Mouse (Mus musculus) layer of hippocampus, adult 18-20 months (tissue): Measurements from ENCODE around the gene Ston2. TPM values are rescaled to one million over a fixed set of nuclear protein-coding genes. Genes with fewer than 3 reads are reported as not detected.

ENCODE experiments used
- DNase-seq, 2 experiments: peaks; one replicate each; pipeline ENCODE4 v3.0.0; 2022; ENCODE audit warnings: low spot score in 2 of 2
- total RNA-seq, 2 experiments: library from RNA; stranded (reverse); gene quantifications; 2 replicates each; pipeline ENCODE4 v1.2.3; 2021

The Ston2 gene
- total RNA-seq, 2 experiments from 2014 or later = 31.4 to 35.4 TPM

DNA sequence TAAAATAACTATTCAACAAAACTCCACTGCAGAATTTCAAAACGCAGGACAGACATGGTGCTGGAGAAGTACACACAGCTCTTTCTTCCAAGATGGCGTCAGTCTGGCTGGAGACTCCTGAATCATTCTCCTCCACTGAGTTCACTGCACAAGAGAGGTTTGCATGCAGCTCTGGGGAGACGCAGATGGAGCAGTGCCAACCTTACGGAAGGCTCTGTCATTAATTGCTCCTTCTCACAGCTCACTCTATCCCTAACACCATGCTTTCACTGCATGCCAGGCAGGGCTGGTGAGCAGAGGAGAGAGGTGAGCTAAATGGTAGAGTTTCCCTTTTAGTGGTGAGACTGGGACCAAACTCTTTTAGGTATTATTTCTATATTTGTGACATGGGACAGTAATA lies 80.4 kb downstream of the Ston2 start:
- DNase-seq = no peak

DNA sequence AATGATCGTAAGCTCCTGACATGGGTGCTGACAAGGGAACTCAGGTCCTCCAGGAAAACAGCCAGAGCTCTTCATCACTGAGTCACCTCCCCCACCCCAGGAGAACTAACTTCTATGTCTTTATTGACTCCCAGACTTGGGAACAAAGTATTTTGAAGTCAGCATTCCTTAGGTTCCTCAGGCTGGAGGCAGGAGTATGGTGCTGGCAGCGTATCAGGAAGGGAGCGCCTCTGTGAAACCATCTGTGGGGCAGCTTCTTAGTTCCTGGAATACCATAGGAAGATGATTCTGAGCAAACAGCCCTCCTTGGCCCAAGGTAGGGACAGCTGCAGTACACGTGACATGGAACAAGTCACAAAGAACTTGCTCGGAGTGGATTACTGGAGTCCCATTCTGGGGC lies 84.7 kb downstream of the Ston2 start:
- no peak for DNase-seq

DNA sequence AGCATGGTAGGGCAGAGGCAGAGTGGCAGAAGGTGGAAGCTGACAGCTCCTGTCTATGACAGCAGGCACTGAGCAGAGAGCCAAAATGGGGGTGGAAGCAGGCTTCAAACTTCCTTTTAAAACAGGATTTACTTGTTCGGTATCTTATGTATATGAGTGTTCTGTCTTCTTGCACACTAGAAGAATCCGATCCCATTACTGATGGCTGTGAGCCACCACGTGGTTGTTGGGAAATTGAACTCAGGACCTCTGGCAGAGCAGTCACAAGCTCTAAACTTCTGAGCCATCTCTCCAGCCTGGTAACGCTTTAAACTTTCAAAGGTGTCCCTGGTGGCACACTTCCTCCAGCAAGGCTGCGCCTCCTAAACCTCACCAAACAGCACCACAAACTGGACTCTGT lies 85.4 kb downstream of the Ston2 start:
- DNase-seq = peak in 1 of 2 experiments; percentile 45

DNA sequence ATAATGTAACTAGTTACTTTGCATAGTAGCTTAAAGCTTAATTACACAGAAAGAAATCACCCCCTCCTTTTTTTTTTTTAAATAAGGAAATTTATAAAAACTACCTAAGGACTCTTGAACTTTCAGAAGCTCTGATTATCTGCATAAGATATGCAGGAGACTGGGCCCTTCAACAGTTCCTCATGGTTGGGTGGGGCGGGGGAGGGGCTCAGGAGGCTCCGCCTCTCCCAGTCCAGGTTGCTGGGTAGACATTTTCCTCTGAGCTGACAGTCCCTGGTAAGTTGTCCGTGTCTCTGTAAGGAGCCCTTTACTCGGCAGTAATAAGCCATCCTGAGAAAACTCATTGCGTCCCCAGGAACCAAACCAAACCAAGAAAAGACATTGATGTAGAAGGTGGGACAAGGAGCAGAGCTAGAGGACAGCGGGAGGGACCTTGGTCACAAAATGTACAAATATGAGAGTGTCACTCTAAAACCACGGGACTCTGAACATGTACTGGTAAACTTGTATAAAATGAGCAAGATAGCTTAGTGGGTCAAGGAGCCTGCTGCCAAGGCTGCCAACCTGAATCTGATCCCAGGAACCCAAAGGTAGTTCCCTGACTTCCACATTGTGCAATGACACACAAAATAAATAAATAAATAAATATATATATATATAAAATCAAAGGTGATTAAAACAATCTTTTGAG lies 88.6 kb downstream of the Ston2 start:
- no peak for DNase-seq

DNA sequence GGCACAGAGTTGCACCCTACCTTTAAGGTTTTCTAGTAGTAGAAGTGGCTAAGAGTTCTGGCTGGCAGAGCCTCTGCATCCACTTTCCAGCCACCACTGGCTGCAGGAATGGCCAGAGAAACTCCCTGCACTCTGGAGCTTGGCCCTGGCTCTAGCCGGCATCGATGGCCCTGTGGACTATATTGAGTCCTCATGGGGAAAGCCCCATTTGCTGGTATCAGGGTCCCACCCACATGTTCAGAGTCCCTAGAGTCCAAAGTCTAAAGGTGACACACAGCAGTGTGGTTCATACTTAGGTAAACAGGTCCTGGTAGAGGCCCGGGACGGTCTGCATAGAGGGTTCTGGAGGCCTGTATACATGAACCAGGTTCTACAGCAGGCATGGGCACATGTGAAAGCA lies 92.0 kb downstream of the Ston2 start:
- no peak for DNase-seq

DNA sequence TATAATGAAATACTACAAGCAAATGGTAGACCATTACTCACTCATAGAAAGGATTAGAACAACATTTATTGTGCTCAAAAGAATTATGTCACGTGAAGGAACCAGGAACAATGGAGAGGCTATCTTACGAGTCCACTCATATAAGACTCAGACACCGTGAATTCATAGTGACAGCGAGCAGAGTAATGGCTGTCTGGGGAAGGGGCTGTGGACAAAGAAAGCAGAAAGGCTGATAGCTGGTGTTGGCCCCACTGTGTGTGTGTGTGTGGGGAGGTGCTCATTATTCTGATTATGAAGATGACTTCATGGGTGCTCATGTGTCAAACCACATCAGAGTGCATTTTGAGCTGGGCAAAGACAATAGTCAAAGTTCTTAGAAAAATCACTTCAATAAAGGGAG lies 92.4 kb downstream of the Ston2 start:
- DNase-seq = no peak

DNA sequence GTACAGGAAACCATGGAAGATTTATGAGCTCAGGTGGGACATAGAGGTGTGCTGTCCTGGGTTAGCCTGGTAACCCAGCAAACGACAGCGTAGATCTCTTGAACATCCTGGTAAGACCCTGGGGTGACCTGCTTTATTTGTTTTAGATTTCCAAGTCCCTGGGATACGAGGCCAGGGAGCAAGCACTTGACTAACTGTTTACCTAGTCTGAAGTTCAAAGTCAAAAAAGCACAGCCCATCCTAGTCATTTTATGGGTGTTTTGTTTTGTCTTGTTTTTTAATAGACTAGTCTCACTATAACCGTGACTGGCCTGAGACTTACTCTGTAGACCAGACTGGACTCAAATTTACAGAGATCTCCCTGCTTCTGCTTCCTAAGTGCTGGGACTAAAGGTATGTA lies 93.4 kb downstream of the Ston2 start:
- DNase-seq = no peak

DNA sequence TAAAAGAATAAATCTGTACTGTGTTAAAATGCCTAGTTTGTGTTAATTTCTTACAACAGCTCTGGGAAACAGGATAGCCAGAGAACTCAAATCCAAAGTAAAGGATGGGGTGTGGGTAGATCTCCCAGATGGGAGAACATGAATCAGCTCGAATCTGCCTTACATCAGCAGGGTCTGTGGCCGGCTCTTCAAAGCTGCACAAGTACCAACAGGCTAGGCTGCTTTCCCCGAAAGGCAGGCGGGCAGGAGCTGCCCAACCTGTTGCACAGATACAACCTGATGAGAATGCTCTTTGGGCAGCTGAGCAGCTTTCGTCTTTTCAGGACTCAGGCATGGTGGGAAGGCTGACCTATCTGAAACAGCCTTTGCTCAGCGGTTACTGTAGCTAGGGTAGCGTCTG lies 94.6 kb downstream of the Ston2 start:
- peak; percentile 28 to 58 for DNase-seq

DNA sequence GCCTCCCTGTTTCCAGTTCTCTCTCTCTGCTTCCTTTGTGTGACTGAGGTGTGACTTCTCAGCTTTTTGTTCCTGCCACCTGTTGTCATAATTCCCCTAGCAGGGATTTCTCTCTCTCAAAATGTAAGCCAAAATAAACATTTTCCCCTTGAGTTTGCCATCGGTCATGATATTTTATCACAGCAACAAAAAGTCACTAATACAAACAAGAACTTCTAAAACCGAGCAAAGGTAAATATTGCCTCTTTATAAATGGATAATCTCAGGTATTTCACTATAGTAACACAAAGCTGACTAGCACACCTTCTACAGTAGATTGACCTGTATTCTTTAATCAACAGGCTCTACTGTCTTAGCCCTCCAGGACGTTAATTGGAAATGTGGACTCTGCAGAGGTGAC lies 95.2 kb downstream of the Ston2 start:
- DNase-seq = no peak

DNA sequence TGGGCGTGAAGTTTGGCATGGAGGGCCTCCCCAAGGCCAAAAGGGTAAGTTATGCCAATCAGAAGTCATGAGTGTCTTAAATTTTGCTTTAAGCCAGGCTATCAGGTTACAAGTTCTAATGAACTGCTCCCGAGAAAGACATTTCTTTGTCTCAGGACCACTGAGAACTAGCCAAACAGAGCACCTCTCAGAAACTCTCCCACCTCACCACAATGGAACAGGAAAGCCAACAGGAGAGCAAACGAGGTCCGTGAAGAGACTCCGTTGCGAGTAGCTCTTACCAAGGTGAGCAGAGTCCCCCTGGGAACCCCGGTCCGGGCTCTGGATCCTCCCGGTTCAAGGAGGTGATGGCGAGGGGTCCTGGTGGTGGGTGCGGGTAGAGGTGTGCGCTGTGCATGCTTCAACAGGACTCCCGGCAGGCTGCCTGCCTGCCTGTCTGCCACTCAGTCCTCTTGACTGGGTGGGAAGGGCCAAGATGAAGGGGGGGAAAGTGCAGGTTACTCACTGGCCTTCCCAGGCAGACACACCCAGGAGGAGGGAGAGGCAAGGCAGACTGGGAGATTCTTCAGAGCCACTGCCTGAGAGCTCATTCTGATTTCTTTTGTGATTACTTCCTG lies 102.4 kb downstream of the Ston2 start:
- no peak for DNase-seq

DNA sequence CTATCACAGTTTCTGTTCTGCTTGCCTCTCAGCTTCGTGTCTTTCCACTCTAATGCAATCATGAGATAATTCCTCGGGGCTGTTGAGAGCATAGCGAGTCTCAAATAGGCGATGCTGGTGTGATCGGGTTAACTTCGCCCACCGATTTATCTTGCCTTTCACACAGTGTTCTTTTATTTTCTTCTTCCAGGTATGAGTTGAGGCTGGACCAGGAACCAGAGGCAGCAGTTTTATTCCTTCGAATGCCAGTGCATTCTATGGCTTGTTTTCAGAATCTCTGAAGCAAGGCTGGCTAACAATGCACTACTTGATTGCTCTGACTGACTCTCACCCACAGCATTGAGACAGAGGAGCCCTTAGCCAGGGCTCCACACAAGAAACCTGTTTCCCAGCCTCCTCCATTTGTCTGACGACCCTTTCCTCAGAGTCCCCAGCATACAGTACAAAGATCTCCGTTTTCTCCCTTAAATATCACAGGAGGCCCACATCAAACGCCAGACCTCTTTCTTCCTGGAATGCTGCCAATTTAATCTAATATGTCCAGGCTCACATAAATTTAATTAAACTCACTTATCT lies 103.3 kb downstream of the Ston2 start:
- DNase-seq = no peak

DNA sequence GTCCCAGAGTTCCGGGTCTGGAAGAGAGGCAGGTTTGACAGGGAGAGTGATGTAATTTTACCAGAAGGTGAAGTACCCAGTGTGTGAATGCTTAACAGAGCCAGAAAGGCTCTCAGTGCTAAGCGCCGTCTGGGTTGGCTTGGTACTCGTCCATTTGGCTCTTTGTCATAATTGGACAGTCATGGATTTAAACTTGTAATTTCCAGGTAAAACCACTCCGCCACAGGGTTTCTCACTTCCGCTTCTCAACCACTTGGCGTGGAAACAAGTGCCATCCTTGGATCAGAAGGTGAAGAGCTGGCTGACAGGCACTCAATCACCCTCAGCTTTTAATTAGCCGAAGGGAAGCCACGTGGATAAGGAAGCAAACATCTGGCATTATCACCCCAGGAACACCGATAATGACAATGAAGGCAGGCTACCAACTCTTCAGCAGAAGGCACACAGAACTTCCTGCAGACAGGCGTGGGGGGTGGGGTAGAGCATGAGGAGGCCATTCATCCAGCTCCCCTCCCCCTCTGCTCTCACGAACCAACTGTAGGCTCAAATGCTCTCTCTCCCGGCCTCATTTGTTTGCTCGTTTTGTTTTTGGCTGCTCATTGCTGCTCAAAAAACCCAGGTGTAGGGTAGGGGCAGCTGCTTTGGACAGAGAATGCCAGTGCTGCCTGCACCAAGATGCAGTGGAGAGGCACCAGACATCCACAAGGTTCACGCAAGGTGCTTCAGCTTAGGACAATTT lies 103.9 kb downstream of the Ston2 start:
- DNase-seq = no peak

DNA sequence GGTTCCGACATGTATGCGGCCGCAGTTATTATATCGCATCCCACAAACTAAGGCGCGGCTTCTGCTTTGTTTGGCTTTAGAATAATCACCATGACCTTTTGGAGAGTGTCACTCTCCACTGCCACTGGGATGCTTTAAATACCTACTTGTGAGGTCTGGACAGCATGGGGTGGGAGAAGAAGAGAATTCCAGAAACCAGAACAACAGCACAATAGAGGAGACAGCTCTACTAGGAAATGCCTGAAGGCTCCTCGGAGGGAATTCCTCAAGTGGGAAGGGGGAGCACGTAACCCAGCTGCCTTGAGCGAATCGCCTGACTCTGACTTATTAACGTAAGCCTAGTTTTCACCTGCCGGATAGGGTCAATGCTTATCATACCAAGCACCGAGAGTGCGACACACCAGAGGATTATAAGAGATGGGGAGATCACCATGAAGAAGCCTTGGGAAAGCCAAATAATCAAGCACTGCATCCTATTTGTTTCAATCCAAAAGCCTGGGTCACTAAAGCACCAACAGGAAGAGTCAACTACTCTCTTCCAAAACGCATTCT lies 104.6 kb downstream of the Ston2 start:
- DNase-seq = no peak

DNA sequence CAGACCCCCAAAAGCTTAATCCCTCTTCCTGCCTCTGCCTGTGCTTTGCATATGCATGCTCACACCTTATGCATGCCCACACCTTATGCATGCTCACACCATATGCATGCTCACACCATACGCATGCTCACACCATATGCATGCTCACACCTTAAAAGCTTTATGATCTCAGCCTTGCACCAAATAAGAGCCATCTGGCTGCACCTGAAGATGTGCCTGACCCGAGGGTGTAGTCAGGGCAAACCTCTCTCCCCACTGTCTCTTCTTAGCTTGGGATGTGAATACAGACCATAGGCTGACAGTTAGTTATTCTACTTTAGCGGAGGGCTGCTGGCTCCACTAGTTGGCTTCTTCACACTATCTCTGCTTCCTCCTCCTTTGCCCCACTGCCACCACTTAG lies 105.1 kb downstream of the Ston2 start:
- no peak for DNase-seq

DNA sequence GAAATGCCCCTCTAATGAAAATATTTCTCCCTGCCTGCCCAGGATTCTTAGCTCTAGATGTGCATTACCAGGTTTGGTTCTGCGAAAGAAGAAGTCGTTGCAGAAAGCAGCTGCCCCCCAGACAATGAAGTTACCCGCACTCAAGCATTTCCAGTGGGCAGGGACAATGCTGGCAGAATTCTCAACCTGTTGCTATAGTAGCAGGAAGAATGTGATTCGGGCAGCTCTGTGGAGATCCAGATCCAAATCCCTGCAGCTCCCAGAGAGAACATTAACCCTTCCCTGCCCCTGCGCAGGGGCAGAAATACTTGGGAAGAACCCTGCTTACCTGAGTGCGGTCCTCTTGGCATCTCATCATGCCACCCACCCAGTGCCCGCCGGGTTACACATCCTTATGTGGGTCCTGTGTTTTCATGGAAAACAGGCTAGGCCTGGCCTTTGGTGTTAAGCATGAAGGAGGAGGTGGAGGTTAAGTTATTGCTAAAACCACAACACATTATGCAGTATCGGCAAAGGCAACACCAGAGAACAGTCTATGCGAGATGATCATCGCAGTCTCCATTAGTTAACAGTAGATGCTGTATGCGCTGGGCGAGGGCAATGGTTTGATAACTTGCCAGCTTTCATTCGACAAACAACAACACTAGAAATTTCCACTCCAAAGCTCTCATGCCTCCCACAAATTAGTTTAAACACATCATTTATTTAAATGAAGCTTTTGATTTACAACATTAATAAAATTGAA lies 108.7 kb downstream of the Ston2 start:
- DNase-seq = peak; percentile 28 to 84

DNA sequence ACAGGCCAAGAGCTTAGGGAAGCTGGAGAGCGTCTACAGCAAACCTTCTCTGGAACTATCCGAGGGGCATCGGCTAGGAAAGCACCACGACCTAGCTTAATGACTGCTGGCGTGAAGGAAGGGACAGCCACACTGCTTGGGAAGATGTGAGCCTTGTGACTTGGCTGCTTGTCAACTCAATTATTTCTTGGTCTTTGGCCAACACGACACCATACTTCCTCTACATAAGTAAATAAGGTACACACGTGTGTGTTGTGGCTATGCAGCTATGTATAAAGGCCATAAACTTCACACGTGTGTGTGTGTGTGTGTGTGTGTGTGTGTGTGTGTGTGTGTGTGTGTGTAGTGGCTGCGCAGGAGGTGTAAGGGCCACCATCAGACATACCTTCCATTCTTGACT lies 112.2 kb downstream of the Ston2 start:
- no peak for DNase-seq

DNA sequence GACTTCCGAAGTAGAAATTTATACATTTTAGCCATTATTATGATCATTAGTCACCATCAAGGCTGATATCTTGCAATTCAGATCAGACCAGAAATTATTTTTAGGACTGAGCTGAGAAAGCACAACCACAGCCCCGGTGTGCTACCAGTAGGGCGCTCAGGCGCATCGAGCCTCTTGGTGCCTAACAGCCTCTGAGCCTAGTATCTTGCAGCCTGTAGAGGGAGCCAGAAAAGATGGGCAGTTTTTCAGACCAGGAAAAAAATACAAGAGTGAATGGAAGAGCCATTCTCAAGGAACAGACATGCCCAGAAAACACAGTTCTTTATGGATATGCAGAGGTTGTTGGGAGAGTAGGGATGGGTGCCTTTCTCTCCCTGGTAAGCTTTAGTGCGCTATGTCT lies 115.0 kb downstream of the Ston2 start:
- no peak for DNase-seq

DNA sequence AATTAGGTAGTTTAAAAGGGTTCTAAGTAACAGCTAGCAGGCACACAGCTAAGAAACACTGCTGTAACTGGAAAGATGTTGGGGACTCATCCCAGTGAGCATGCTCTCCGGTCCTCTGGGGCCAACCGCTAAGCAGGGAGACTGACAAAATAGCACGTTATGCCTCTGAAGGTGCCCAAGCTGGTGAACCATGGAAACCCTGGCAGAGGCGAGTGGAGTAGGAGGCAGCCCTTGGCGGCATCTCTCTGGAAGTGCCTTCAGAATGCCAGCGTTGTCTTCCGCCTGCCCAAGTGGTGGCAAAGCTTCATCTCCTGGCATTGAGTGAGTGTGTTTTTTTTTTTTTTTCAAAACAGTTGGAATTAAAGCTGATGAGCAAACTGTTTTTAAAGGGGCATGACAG lies 115.7 kb downstream of the Ston2 start:
- DNase-seq = peak; percentile 30 to 65

DNA sequence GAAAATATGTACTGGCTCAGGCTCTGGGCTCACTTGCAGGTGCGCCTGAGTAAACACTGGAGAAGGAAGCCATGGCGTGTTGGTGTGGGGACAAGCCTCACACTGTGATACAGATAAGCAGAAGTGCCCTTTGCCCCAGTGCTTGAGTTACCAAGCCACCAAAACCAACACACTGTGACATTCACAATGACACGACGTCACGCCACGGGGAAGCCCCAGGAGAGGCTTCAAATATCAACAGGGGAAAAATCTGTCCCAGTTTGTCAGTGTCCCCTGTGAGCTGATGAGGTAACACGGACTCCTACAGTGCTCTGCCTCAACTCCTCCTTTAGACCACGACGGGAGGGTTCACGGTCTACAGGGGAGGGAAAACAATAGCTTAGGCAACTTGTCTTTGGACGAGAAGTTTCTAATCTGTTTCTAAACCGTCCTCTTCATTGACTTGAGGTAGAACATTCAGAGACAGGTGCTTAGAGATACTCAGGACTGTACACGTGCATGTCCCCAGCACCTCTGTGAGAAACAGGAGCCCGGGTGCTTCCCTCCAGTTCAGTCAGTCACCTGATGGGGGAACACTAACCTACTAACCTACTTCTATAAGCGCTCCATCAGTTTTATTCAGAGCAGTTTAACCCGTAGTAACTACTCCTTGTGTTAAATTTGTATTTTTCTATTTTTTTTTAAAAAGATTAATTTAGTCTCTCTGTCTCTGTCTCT lies 119.5 kb downstream of the Ston2 start:
- DNase-seq = no peak

DNA sequence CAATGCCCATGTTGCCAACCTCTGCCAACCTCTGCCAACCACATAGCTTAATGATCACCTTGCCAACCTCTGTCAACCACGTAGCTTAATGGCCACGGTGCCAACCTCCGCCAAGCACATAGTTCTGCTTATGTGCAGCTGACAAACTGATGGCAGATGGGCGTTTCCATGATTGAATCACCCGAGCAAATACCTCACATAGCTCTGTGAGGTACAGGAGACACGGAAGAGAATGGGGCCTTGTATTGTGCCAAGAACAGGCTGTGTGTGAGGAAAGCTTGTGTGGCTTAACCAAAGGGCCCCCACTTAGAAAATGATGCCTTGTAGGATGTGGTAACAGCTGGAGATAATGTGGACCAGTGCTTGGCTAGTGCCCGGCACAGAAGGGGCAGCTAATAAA lies 120.4 kb downstream of the Ston2 start:
- DNase-seq = no peak

DNA sequence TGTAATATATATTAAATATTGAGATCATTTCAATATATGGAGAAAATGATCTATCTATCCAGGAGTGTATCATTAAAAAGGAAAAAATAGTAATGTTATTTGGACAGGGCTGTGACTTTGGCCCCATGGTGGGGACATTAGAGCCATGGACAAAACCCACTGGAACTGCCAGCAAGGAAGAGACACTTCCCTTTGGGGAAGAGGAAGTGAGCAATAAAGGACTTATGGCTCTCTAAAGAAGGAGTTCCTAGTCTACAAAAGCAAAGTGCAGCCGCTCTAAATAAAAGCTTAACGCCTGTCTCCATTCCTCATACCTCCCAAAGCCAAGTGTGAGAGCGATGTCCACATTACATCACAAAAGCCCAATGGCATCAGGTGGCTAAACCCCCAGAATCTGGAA lies 121.6 kb downstream of the Ston2 start:
- DNase-seq = no peak
